Mouse (Mus musculus): ENCODE data around the gene Cfb.

The Cfb gene

GRCm38 (mm10) chr17:34883332-34883731 lies 21.0 kb upstream of the Cfb start:
- no peak for DNase-seq

- DNase-seq = no peak
Observed at GRCm38 (mm10) chr17:34881683-34882310, 19.5 kb upstream of the Cfb start, which contains the start of gene Gm20547. Gene Gm20547 (minus strand): TSS chr17:34882042.

- no peak for DNase-seq
Observed at GRCm38 (mm10) chr17:34881166-34881565, 18.8 kb upstream of the Cfb start.

- no peak for DNase-seq
Observed at GRCm38 (mm10) chr17:34879336-34879879, 17.1 kb upstream of the Cfb start, which contains the start of gene Zbtb12. Gene Zbtb12 (plus strand): TSS chr17:34879483.

GRCm38 (mm10) chr17:34874321-34874720 lies 12.0 kb upstream of the Cfb start:
- DNase-seq = no peak

- DNase-seq = no peak
Observed at GRCm38 (mm10) chr17:34865981-34866380, 3.7 kb upstream of the Cfb start.

- DNase-seq = no peak
Observed at GRCm38 (mm10) chr17:34861704-34862415, 458 bp downstream of the Cfb start.

- no peak for DNase-seq
Observed at GRCm38 (mm10) chr17:34860514-34860913, 1.8 kb downstream of the Cfb start.

- DNase-seq = no peak
Observed at GRCm38 (mm10) chr17:34858670-34859069, 3.6 kb downstream of the Cfb start.

GRCm38 (mm10) chr17:34855825-34856224 lies 6.5 kb downstream of the Cfb start:
- DNase-seq = peak; percentile 72

GRCm38 (mm10) chr17:34854761-34855160 lies 7.6 kb downstream of the Cfb start:
- DNase-seq = no peak

GRCm38 (mm10) chr17:34853511-34853910 lies 8.8 kb downstream of the Cfb start:
- no peak for DNase-seq

GRCm38 (mm10) chr17:34850517-34851125 lies 11.7 kb downstream of the Cfb start:
- DNase-seq = no peak

- DNase-seq = peak; percentile 99
Observed at GRCm38 (mm10) chr17:34849722-34850516, 12.4 kb downstream of the Cfb start, which contains the start of the genes Skiv2l and Nelfe. Gene Skiv2l (minus strand): TSS chr17:34850210. Gene Nelfe (plus strand): TSS chr17:34850391.

- DNase-seq = no peak
Observed at GRCm38 (mm10) chr17:34847615-34848014, 14.7 kb downstream of the Cfb start.

- no peak for DNase-seq
Observed at GRCm38 (mm10) chr17:34847192-34847591, 15.1 kb downstream of the Cfb start.

GRCm38 (mm10) chr17:34844884-34845283 lies 17.4 kb downstream of the Cfb start:
- no peak for DNase-seq

- DNase-seq = no peak
Observed at GRCm38 (mm10) chr17:34840736-34841307, 21.5 kb downstream of the Cfb start.

- DNase-seq = no peak
Observed at GRCm38 (mm10) chr17:34838785-34839184, 23.5 kb downstream of the Cfb start.

- peak; percentile 7 for DNase-seq
Observed at GRCm38 (mm10) chr17:34837464-34838324, 24.6 kb downstream of the Cfb start.

- DNase-seq = peak; percentile 98
Observed at GRCm38 (mm10) chr17:34836856-34837221, 25.5 kb downstream of the Cfb start, which contains the start of the genes Stk19 and Dxo. Gene Stk19 (minus strand): TSS chr17:34836945. Gene Dxo (plus strand): TSS chr17:34837019.

All from embryo, embryonic 11 days (tissue).